Mouse (Mus musculus) stomach, embryonic 15.5 days (tissue): Measurements from ENCODE around the gene Vmn1r21. TPM values are rescaled to one million over a fixed set of nuclear protein-coding genes. Genes with fewer than 3 reads are reported as not detected.

Source experiments
- ATAC-seq: fragments of 200-750 bp; cut with Nextera tagmentation; 2 replicates; pipeline ENCODE4 v1.8.0; 2017; ENCODE audit warnings: low read depth, moderate number of reproducible peaks, moderate TSS enrichment; ENCODE audit not compliant: insufficient read depth, low FRiP score
- H3K27ac ChIP-seq: fragments of 300-500 bp; sonication (generic); 2 replicates; pipeline ENCODE4 v1.5.1; 2015; ENCODE audit warnings: mild to moderate bottlenecking, inconsistent platforms
- H3K27me3 ChIP-seq: fragments of 300-500 bp; sonication (generic); replicated peaks from 2 replicates; pipeline ENCODE4 v1.6.1; 2015; ENCODE audit warnings: inconsistent platforms
- H3K36me3 ChIP-seq: fragments of 300-500 bp; sonication (generic); 2 replicates; pipeline ENCODE4 v1.6.1; 2015; ENCODE audit warnings: inconsistent platforms
- H3K4me1 ChIP-seq: fragments of 300-500 bp; sonication (generic); 2 replicates; pipeline ENCODE4 v1.6.1; 2015; ENCODE audit warnings: inconsistent platforms
- H3K4me2 ChIP-seq: fragments of 300-500 bp; sonication (generic); 2 replicates; pipeline ENCODE4 v1.6.1; 2015; ENCODE audit warnings: mild to moderate bottlenecking, inconsistent platforms
- H3K4me3 ChIP-seq: fragments of 300-500 bp; sonication (generic); replicated peaks from 2 replicates; pipeline ENCODE4 v1.5.1; 2015; ENCODE audit warnings: inconsistent platforms
- H3K9ac ChIP-seq: fragments of 300-500 bp; sonication (generic); 2 replicates; pipeline ENCODE4 v1.6.1; 2015; ENCODE audit warnings: inconsistent platforms
- H3K9me3 ChIP-seq: fragments of 300-500 bp; sonication (generic); 2 replicates; pipeline ENCODE4 v1.6.1; 2016; ENCODE audit warnings: inconsistent platforms
- WGBS: fragments of 180-500 bp; shearing (Covaris S2); methylation state at CpG from one replicate; pipeline ENCODE4 v1.1.7; 2015; 5-methylcytosine and 5-hydroxymethylcytosine counted together
- polyA plus RNA-seq: library from polyadenylated mRNA; unstranded; fragments of >200 nt; fragmentation: Nextera tagmentation; extraction: Ambion mirVana; gene quantifications from 2 replicates; pipeline ENCODE4 v1.2.1, GENCODE M21; 2015

Vmn1r21 gene
- polyA plus RNA-seq, 1 experiment from 2014 or later: not detected

DNA sequence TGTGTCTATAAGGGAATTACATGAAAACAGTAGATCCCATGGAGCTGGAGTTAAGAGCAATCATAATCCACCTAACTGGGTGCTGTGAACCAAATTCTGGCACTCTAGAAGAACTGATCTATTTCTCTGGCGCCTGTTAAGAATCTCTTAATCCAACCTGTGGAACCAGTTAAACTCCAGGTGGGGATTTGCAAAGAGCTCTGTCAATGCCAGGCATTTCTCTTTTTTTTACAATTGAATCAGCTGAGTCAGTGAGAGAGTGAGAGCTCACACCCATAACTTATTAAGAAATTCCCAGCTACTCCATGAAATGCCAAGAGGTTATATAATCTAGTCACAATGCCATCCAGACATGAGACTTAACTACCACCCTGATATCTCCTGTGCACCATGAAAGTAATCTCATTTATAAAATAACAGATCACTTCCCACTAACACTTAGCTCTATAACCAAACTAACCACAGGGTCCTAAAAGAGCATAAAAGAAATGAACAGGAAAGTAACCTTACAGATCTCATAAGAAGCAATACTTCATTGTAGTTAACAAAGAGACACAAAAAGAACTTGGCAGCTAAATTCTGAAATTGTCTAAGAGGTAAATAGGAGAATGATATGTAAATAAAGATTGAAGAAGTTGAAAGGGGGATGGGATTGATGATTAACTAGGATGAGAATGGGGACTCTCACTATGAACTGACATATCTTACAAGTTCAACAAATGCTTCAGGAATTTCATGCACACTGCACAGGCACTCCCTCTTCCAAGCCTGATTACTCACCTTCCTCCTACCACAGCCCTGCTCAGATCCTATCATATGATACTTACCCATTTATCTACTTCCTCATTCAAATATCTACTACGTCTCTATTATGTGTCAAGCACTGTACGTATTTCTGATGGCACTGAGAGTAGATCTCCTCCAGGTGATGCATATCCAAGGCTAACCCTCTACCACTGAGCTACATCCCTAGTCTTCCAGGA lies 38.1 kb downstream of the Vmn1r21 start:
- ATAC-seq: peak; percentile 90
- H3K36me3 ChIP-seq: no peaks in the 10 kb centered on the region
- H3K27me3 ChIP-seq: no peaks in the 10 kb centered on the region
- H3K4me3 ChIP-seq: no peak overlapping the region
- no peaks in the 10 kb centered on the region for H3K9me3 ChIP-seq
- peak overlapping the region; percentile 65; the same call in 1 of the 2 replicates for H3K27ac ChIP-seq
- H3K4me2 ChIP-seq: no peak overlapping the region
- no peaks in the 10 kb centered on the region for H3K4me1 ChIP-seq
- WGBS: 62% methylated on average over 3 of the region's 3 CpGs
- no peak overlapping the region for H3K9ac ChIP-seq

DNA sequence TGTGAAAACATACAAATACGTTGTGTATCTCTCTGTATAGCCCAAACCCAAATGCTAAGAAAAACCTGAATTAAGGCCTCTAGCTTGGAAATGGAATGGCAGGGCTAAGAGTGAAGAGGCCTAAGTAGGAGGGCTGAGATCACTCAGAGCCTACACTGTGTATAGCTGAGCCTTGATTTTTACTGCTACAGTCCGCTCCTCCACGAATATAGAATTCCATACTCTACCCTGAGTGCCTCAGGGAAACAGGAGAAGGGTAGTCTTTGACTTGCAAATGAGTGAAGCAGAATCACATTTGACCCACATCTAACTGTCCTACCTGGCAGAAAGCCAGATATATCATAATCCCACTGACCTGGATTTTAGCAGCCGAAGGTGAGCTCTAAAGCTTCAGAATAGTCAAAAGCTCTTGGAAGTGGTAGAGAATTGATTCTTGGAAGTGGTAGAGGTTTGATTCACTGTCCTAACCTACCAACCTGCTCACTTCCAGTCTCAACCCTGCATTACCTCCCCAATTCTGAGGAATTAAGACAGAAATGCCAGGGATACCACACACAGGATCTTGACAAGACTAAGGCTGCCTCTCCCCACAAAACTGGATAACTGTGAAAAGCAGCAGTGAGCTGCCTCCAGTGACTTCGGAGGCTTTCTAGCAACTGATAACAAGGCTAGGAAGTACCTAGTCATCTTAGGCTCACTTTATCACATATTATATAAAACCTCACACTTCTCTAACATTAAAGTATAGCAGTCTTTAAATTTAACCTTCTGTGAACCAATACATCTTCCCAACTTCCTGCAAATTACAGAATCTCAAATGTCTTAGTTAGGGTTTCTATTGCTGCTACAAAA lies 44.7 kb downstream of the Vmn1r21 start:
- H3K9me3 ChIP-seq: no peaks in the 10 kb centered on the region
- no peak for ATAC-seq
- no peaks in the 10 kb centered on the region for H3K27me3 ChIP-seq
- no peak overlapping the region for H3K9ac ChIP-seq
- WGBS: 84% methylated on average over 5 of the region's 5 CpGs
- H3K4me2 ChIP-seq: no peak overlapping the region
- H3K4me3 ChIP-seq: no peak overlapping the region
- H3K4me1 ChIP-seq: no peaks in the 10 kb centered on the region
- H3K36me3 ChIP-seq: no peaks in the 10 kb centered on the region
- no peak overlapping the region for H3K27ac ChIP-seq

DNA sequence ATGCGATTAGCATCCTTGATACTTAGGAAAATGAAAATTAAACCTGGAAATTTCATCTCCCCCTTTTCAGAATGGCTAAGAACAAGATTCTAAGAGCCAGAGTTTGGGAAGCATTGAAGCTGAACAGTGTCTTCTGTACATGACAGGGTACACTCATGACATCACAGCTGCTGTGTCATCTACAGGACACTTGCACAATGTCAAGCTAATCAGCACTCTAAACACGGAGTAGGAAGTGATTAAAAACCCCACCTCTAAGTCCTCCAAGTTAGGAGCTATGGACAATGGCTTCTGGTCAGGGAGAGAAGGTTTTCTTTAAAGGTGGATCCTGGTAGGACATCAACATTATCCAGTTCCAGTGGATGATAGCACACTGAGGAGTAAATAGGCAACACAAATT lies 47.0 kb downstream of the Vmn1r21 start:
- no peak overlapping the region for H3K27ac ChIP-seq
- 67% methylated on average over 2 of the region's 2 CpGs for WGBS
- ATAC-seq: no peak
- no peak overlapping the region for H3K4me3 ChIP-seq
- no peak overlapping the region for H3K9ac ChIP-seq
- H3K36me3 ChIP-seq: no peaks in the 10 kb centered on the region
- H3K4me1 ChIP-seq: no peaks in the 10 kb centered on the region
- no peaks in the 10 kb centered on the region for H3K27me3 ChIP-seq
- H3K9me3 ChIP-seq: no peaks in the 10 kb centered on the region
- H3K4me2 ChIP-seq: no peak overlapping the region

DNA sequence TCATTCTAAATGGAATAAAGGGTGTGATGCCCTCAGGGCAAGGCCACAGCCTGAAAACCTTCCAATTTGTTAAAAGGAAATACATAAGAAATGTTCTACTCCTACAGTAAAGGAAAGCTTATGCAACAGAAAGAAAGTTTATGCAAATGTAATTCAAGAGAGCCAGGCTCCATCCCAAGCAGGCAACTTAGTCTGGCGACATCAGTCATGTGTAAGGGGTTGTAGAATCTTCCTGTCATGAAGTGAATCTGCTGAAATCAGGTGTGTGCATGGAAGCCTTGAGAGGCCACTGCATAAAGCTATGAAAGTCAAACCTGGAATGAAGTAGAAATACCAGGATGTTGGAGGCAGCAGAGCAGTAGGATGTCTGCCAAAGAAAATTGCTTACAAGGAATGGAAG lies 51.2 kb downstream of the Vmn1r21 start:
- ATAC-seq: no peak
- Histone ChIP-seq H3K9me3 (no peaks in the 10 kb centered on the region), H3K36me3 (no peaks in the 10 kb centered on the region), H3K4me2 (no peak overlapping the region), H3K4me3 (no peak overlapping the region), H3K27me3 (no peaks in the 10 kb centered on the region), H3K4me1 (no peaks in the 10 kb centered on the region), H3K27ac (no peak overlapping the region), H3K9ac (no peak overlapping the region)
- 90% methylated on average over 1 of the region's 1 CpGs for WGBS

DNA sequence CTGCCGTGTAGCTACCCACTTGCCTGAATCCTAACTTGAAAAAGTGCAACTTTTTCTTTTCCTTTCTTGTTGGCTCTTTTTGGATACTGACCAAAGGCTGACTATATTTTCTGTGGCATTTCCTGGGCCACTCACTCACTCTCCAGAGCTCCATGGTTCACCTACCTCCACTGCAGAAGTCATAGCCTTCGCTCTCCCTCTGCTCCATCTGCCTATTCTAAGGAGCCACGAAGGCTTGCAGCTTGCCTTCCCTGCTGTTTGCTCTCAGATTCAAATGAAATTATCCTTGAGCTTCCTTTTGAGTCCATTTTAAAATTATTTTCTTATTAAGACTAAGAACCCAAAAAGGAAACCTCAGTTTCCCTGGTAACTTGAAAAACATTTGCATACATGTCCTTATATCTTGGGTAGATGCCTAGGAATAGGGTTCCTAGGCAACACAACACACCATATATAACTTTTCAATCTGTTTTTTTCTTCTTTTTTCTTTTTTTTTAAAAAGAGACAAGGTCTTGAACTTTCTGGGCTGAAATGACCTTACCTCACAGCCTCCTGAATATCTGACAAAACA lies 53.2 kb downstream of the Vmn1r21 start:
- no peak overlapping the region for H3K4me2 ChIP-seq
- H3K9ac ChIP-seq: no peak overlapping the region
- H3K4me1 ChIP-seq: no peaks in the 10 kb centered on the region
- 94% methylated on average over 3 of the region's 3 CpGs for WGBS
- no peak overlapping the region for H3K4me3 ChIP-seq
- no peak for ATAC-seq
- H3K27ac ChIP-seq: no peak overlapping the region
- no peaks in the 10 kb centered on the region for H3K27me3 ChIP-seq
- no peaks in the 10 kb centered on the region for H3K36me3 ChIP-seq
- H3K9me3 ChIP-seq: no peaks in the 10 kb centered on the region

DNA sequence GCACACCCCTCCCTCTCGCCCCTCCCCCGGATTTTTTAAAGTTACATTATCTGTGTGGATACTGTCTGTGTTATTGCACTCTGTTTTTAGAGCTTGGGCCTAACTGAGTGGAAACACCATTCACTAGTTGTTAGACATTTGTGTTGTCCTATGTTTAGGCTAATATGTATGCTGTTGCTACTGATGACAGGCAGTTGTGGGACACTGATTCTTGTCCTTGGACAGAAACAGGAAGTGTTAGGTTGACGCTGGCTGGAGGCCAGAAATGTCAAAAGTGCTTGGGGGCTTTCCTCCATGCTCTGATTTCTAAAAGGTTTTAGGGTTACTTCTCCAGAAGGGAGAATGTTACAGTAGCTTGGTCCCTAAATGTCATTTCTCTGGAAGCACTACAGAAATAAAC lies 54.3 kb downstream of the Vmn1r21 start:
- H3K27ac ChIP-seq: no peak overlapping the region
- H3K4me2 ChIP-seq: no peak overlapping the region
- no peaks in the 10 kb centered on the region for H3K27me3 ChIP-seq
- no peak overlapping the region for H3K4me3 ChIP-seq
- WGBS: 57% methylated on average over 3 of the region's 3 CpGs
- H3K36me3 ChIP-seq: no peaks in the 10 kb centered on the region
- H3K4me1 ChIP-seq: no peaks in the 10 kb centered on the region
- H3K9ac ChIP-seq: no peak overlapping the region
- no peaks in the 10 kb centered on the region for H3K9me3 ChIP-seq
- no peak for ATAC-seq

Other genes with a start within 250 kb of the Vmn1r21 start
- 18.1 and 18.2 TPM in 2 replicates for gene Pyurf, start 158.3 kb downstream of the Vmn1r21 start, polyA plus RNA-seq
- gene Lancl2, start 147.8 kb downstream of the Vmn1r21 start, polyA plus RNA-seq: 19.5 and 21.6 TPM in 2 replicates
- gene Vopp1, start 25.2 kb downstream of the Vmn1r21 start, polyA plus RNA-seq: 45.4 and 46.2 TPM in 2 replicates
- gene Vmn1r22, start 57.7 kb upstream of the Vmn1r21 start, polyA plus RNA-seq: not detected in 2 replicates
- gene Vmn1r23, start 76.5 kb upstream of the Vmn1r21 start, polyA plus RNA-seq: not detected in 2 replicates
- gene Vmn1r24, start 111.2 kb upstream of the Vmn1r21 start, polyA plus RNA-seq: not detected in 2 replicates
- gene Vmn1r25, start 130.5 kb upstream of the Vmn1r21 start, polyA plus RNA-seq: not detected in 2 replicates
- gene Vmn1r26, start 164.8 kb upstream of the Vmn1r21 start, polyA plus RNA-seq: not detected in 2 replicates